Mouse (Mus musculus) CH12.LX (cell line): ENCODE measurements around the gene Pacsin1. TPM values are rescaled to one million over a fixed set of nuclear protein-coding genes. Genes with fewer than 3 reads are reported as not detected.
A peak's percentile ranks its signal among the peaks of the same experiment; 100 is the strongest.

Experiments
- DNase-seq: peaks from one replicate; pipeline ENCODE4 v3.0.0-alpha.2; 2013; ENCODE audit errors: extremely low read depth
- H3K27ac ChIP-seq: 2 replicates; pipeline ENCODE4 v1.5.1; 2012; ENCODE audit warnings: low read depth, mild to moderate bottlenecking, control low read depth, moderate library complexity; ENCODE audit not compliant: insufficient read depth
- H3K27me3 ChIP-seq: replicated peaks from 2 replicates; pipeline ENCODE3; 2012; ENCODE audit warnings: inconsistent platforms
- H3K36me3 ChIP-seq, 2 experiments: replicated peaks in 1 of 2; 2 replicates each; pipeline versions ENCODE3 to v1.6.1; 2012; ENCODE audit warnings: inconsistent platforms in 1 of 2, low read length in 1 of 2, mild to moderate bottlenecking in 1 of 2, mixed read lengths in 1 of 2, moderate library complexity in 1 of 2; ENCODE audit not compliant: control insufficient read depth in 1 of 2, insufficient read depth in 1 of 2
- H3K4me1 ChIP-seq, 2 experiments: 2 replicates each; pipeline ENCODE4 v1.6.1; 2012; ENCODE audit warnings: inconsistent platforms in 1 of 2, moderate library complexity in 1 of 2; ENCODE audit not compliant: insufficient read depth in 2 of 2, control insufficient read depth in 1 of 2
- H3K4me2 ChIP-seq: 2 replicates; pipeline ENCODE4 v1.6.1; 2012; ENCODE audit warnings: low read depth, mild to moderate bottlenecking, control low read depth; ENCODE audit not compliant: poor library complexity, insufficient read depth, severe bottlenecking
- H3K4me3 ChIP-seq, 3 experiments: fragments of 150-350 bp in 1 of 3; sonication (generic) in 1 of 3; replicated peaks in 1 of 3; 2 replicates each; pipeline versions ENCODE3 to v1.5.1; 2011 to 2012; ENCODE audit warnings: low read depth in 2 of 3, low read length in 2 of 3, mild to moderate bottlenecking in 2 of 3, moderate library complexity in 2 of 3, control low read depth in 1 of 3, improper control_type of control experiment in 1 of 3, inconsistent platforms in 1 of 3, mixed read lengths in 1 of 3; ENCODE audit not compliant: poor library complexity in 1 of 3
- H3K79me2 ChIP-seq: replicated peaks from 2 replicates; pipeline ENCODE4 v1.6.1; 2012; ENCODE audit warnings: mild to moderate bottlenecking, moderate library complexity; ENCODE audit not compliant: control insufficient read depth, poor library complexity, insufficient read depth, severe bottlenecking; ENCODE audit errors: extremely low read depth
- H3K9ac ChIP-seq: 2 replicates; pipeline ENCODE4 v1.6.1; 2012; ENCODE audit warnings: low read depth, mild to moderate bottlenecking, control low read depth, moderate library complexity; ENCODE audit not compliant: insufficient read depth
- H3K9me3 ChIP-seq: replicated peaks from 2 replicates; pipeline ENCODE3; 2012; ENCODE audit warnings: low read length, inconsistent platforms, mixed read lengths
- BHLHE40 ChIP-seq: IDR thresholded peaks from 2 replicates; pipeline ENCODE4 v1.6.1; 2011; ENCODE audit warnings: mild to moderate bottlenecking, low read depth, low read length, improper control_type of control experiment
- CHD1 ChIP-seq: IDR thresholded peaks from 2 replicates; pipeline ENCODE4 v1.6.1; 2012; ENCODE audit warnings: low read depth, low read length, improper control_type of control experiment, inconsistent platforms
- CHD2 ChIP-seq: IDR thresholded peaks from 2 replicates; pipeline ENCODE4 v1.6.1; 2011; ENCODE audit warnings: low read length, improper control_type of control experiment
- EP300 ChIP-seq: IDR thresholded peaks from 2 replicates; pipeline ENCODE4 v1.6.1; 2011; ENCODE audit warnings: low read length, improper control_type of control experiment
- IRF4 ChIP-seq: IDR thresholded peaks from 2 replicates; pipeline ENCODE4 v1.6.1; 2014; ENCODE audit warnings: low read depth, mild to moderate bottlenecking, inconsistent platforms, low read length, improper control_type of control experiment
- JUND ChIP-seq: conservative IDR thresholded peaks from 2 replicates; pipeline ENCODE4 v1.6.1; 2011; ENCODE audit warnings: low read depth, low read length, improper control_type of control experiment
- MAFK ChIP-seq: IDR thresholded peaks from 2 replicates; pipeline ENCODE4 v1.6.1; 2011; ENCODE audit warnings: low read length, improper control_type of control experiment; ENCODE audit not compliant: insufficient replicate concordance
- MAX ChIP-seq: IDR thresholded peaks from 2 replicates; pipeline ENCODE4 v1.6.1; 2011; ENCODE audit warnings: low read length, improper control_type of control experiment
- MAZ ChIP-seq: IDR thresholded peaks from 2 replicates; pipeline ENCODE4 v1.6.1; 2012; ENCODE audit warnings: low read depth, mild to moderate bottlenecking, inconsistent platforms, low read length, improper control_type of control experiment, moderate library complexity
- MXI1 ChIP-seq: IDR thresholded peaks from 2 replicates; pipeline ENCODE4 v1.6.1; 2011; ENCODE audit warnings: mild to moderate bottlenecking, low read depth, low read length, improper control_type of control experiment
- MYC ChIP-seq: IDR thresholded peaks from 2 replicates; pipeline ENCODE4 v1.6.1; 2011; ENCODE audit warnings: low read depth, mild to moderate bottlenecking, improper control_type of control experiment, low read length
- NELFE ChIP-seq: IDR thresholded peaks from 2 replicates; pipeline ENCODE4 v1.6.1; 2011; ENCODE audit warnings: low read depth, low read length, improper control_type of control experiment
- PAX5 ChIP-seq: IDR thresholded peaks from 2 replicates; pipeline ENCODE4 v1.6.1; 2012; ENCODE audit warnings: low read length, inconsistent platforms, mixed read lengths
- POLR2A ChIP-seq: IDR thresholded peaks from 2 replicates; pipeline ENCODE4 v1.6.1; 2011; ENCODE audit warnings: low read depth, mild to moderate bottlenecking, improper control_type of control experiment, low read length
- POLR2AphosphoS2 ChIP-seq: IDR thresholded peaks from 2 replicates; pipeline ENCODE4 v1.6.1; 2011; ENCODE audit warnings: low read depth, low read length, improper control_type of control experiment
- RCOR1 ChIP-seq: conservative IDR thresholded peaks from 2 replicates; pipeline ENCODE4 v1.6.1; 2012; ENCODE audit warnings: low read depth, mild to moderate bottlenecking, inconsistent platforms, low read length, improper control_type of control experiment
- SIN3A ChIP-seq: IDR thresholded peaks from 2 replicates; pipeline ENCODE4 v1.6.1; 2012; ENCODE audit warnings: low read length, improper control_type of control experiment, inconsistent platforms
- TCF12 ChIP-seq: IDR thresholded peaks from 2 replicates; pipeline ENCODE4 v1.6.1; 2014; ENCODE audit warnings: low read depth, mild to moderate bottlenecking, inconsistent platforms, low read length, improper control_type of control experiment
- UBTF ChIP-seq: IDR thresholded peaks from 2 replicates; pipeline ENCODE4 v1.6.1; 2012; ENCODE audit warnings: low read depth, mild to moderate bottlenecking, inconsistent platforms, low read length, improper control_type of control experiment, moderate library complexity
- USF1 ChIP-seq: IDR thresholded peaks from 2 replicates; pipeline ENCODE4 v1.6.1; 2014; ENCODE audit warnings: low read depth, mild to moderate bottlenecking, inconsistent platforms, low read length, improper control_type of control experiment
- ZC3H11A ChIP-seq: IDR thresholded peaks from 2 replicates; pipeline ENCODE4 v1.6.1; 2012; ENCODE audit warnings: low read depth, mild to moderate bottlenecking, inconsistent platforms, low read length, improper control_type of control experiment
- ZKSCAN1 ChIP-seq: IDR thresholded peaks from 2 replicates; pipeline ENCODE4 v1.6.1; 2012; ENCODE audit warnings: low read depth, inconsistent platforms, low read length, improper control_type of control experiment, borderline replicate concordance
- ZNF384 ChIP-seq: IDR thresholded peaks from 2 replicates; pipeline ENCODE4 v1.6.1; 2012; ENCODE audit warnings: low read depth, low read length, improper control_type of control experiment, inconsistent platforms
- dilution Hi-C: fragments of 300-500 bp; cut with MboI; formaldehyde crosslinking; loops from 2 replicates; pipeline ENCODE4 v1.14.3; 2020; ENCODE audit warnings: low sequenced_read_pairs; ENCODE audit not compliant: extremely low pct_unique_long_range_greater_than_20kb, extremely low pct_ligation_motif_present
- in situ Hi-C: fragments of 300-500 bp; cut with MboI; formaldehyde crosslinking; loops from 3 replicates; pipeline ENCODE4 v1.14.3; 2019; ENCODE audit warnings: low sequenced_read_pairs, low pct_ligation_motif_present, low pct_unique_long_range_greater_than_20kb, mixed read lengths
- polyA plus RNA-seq: library from polyadenylated mRNA; unstranded; fragments of >175 nt; gene quantifications from 2 replicates; pipeline ENCODE4 v1.2.1, GENCODE M21; 2012; ENCODE audit warnings: low read depth; ENCODE audit not compliant: insufficient read length
- total RNA-seq, 2 experiments: library from RNA; depleted of rRNA; stranded (reverse); fragments of 300-350 nt in 1 of 2; fragments of >200 nt in 1 of 2; gene quantifications; 2 replicates each; pipeline ENCODE4 v1.2.3; 2012 to 2014

Gene Pacsin1
- total and polyA plus RNA-seq, 3 experiments = 1.9 to 14.0 (median 13.2) TPM

DNA sequence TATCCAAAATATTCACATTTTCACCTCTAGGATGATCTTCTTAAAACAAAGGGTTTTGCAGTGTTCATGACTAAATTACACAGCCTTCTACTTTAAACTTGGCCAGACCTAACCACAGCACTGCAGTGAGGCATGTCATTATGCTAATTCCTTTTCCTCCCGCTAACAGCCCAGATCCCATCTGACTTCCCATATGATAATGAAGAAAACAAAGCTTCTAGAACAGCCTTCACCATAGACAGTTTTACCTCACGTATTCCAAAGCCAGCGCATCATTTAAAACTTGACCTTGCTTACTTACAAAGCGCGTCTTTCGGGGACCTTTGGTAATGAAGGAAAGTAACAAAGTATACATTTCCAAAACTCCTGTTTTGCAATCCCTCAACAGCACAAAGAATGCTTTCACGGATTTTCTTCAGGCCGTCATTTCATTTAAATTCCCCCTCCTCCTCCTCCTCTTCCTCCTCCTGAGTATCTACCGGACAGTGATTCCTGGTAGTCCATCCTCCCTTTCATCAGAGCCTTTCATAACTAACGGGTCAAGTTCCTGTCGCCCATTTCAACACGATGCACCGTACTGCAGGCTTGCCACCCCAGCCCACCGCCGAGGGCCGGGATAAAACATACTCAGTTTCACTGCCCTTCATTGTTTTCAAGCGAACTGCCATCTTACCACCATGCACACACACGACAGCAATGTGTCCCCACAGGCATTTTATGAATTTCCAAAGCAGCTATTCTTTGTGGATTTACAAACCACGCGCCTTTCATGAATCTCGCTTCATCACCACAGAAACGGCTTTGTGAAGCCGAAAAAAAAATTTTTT lies 33.4 kb upstream of the Pacsin1 start:
- H3K27me3 ChIP-seq = no peaks in the 10 kb centered on the region
- peak overlapping the region; percentile 89 for H3K9ac ChIP-seq
- H3K36me3 ChIP-seq = peaks cover 5 to 30% of the 10 kb centered on the region in 2 experiments
- H3K4me2 ChIP-seq = peak overlapping the region; percentile 95
- in situ Hi-C loops (no loop called here), dilution Hi-C loops (no loop called here)
- H3K79me2 ChIP-seq = peaks cover 53% of the 10 kb centered on the region
- peaks cover 7% of the 10 kb centered on the region for H3K9me3 ChIP-seq
- peaks cover 5 to 31% of the 10 kb centered on the region in 2 experiments; a peak in 3 of 4 replicates for H3K4me1 ChIP-seq
- TF ChIP-seq EP300 (0 out of 2 replicates have a peak, but pooled peaks have one; percentile 28), USF1 (no peak), POLR2AphosphoS2 (no peak), IRF4 (no peak), SIN3A (peak; percentile 72; the same call in 1 of the 2 replicates), TCF12 (no peak), RCOR1 (no peak), MAFK (no peak), CHD1 (peak; percentile 1; the same call in 1 of the 2 replicates), ZC3H11A (no peak), POLR2A (no peak), UBTF (no peak), MYC (0 out of 2 replicates have a peak, but pooled peaks have one; percentile 37)
- peak overlapping the region; percentile 63 to 92 (median 87) for H3K4me3 ChIP-seq
- H3K27ac ChIP-seq = peak overlapping the region; percentile 55; the same call in 1 of the 2 replicates
- DNase-seq = no peak

DNA sequence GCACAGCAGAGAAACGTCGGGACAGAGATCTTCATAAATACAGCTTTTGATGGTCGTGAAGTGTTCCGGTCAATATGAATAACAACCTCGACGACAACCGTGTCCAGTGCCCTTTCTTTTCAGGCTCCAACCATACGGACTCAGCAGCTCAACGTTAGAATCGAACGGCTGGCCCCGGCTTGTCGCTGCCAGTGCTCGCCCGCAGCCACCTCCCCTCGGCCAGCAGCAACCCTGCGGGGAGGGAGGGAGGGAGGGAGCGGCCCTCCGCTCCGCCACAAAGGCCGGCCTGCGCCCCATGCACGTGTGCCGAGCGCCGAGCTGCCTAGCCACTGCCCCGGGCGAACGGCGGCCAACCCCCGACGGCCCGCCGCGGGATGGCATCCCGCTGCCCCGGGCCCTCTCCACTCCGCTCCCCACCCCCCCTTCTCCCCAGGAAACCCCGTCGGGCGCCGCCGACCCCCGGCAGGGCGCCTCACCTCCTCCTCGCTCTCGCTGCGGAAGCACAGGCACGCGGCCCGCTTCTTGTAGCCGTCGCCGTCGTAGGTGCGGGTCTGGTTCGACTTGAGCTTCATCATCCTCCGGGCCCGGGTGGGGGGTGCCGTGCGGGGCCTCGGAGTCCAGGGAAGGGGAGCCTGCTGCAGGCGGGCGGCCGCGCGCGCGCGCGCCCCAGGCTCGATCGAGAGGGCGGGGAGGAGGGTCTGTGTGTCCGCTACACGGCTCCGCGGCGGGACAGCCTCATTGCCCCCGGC lies 32.5 kb upstream of the Pacsin1 start:
- TF ChIP-seq MXI1 (peak; percentile 69), MAZ (peak; percentile 62), ZKSCAN1 (no peak), SIN3A (peak; percentile 20; the same call in 1 of the 2 replicates), CHD2 (0 out of 2 replicates have a peak, but pooled peaks have one; percentile 20), NELFE (peak; percentile 48), PAX5 (no peak), BHLHE40 (peak; percentile 47), JUND (no peak), ZNF384 (no peak), UBTF (peak; percentile 84; the same call in 1 of the 2 replicates), EP300 (no peak), MAX (peak; percentile 47; the same call in 1 of the 2 replicates)
- Histone ChIP-seq H3K36me3 (peaks cover 4 to 23% of the 10 kb centered on the region in 2 experiments), H3K4me2 (peak overlapping the region; percentile 95), H3K79me2 (peaks cover 45% of the 10 kb centered on the region), H3K9ac (peak overlapping the region; percentile 89), H3K27ac (peak overlapping the region; percentile 42), H3K4me1 (peaks cover 5 to 31% of the 10 kb centered on the region in 2 experiments; a peak in 3 of 4 replicates), H3K4me3 (peak overlapping the region; percentile 63 to 92 (median 87)), H3K9me3 (peaks cover 3% of the 10 kb centered on the region), H3K27me3 (no peaks in the 10 kb centered on the region)
- in situ Hi-C loops = no loop called here
- dilution Hi-C loops = no loop called here
- no peak for DNase-seq
